ENCODE assay signal across 29 mouse cellular contexts in genomic region chr19:44502741-44503140, GRCm38 (mm10). TPM values are rescaled to one million over a fixed set of nuclear protein-coding genes. Genes with fewer than 3 reads are reported as not detected.
DNase-seq lines count a peak whose midpoint lies in the region; ATAC-seq and TF ChIP-seq lines count a peak whose summit lies in the region.
"Had no signal": no experiment of that assay in that cellular context is flagged by ENCODE, and none has a peak within 500 bp of the region (broad histone marks: within the 10 kb centered on the region; RNA-seq: fewer than 3 reads in every experiment).

No protein-coding gene starts in this region.

- WGBS in lung, postnatal 0 days, result 46% methylated on average over 4 of the region's 4 CpGs

- intact Hi-C loops in gastrocnemius, postnatal 14 days (cut with DNase I; ENCODE audit: low total_unique reads), result no loop called here

- no peak for TF ChIP-seq CTCF in lung, postnatal 0 days (IDR thresholded peaks at IDR 0.05)

- no peak overlapping the region for H3K4me3 ChIP-seq in lung, postnatal 0 days (ENCODE audit: low read depth, low read length)
- H3K4me3 ChIP-seq: embryonic facial prominence, embryonic 15.5 days; erythroblast, embryonic 14.5 days; forebrain, embryonic 10.5 days; heart, embryonic 10.5 days; hindbrain, embryonic 13.5 days had no signal

- no peaks in the 10 kb centered on the region for H3K4me1 ChIP-seq in lung, postnatal 0 days (ENCODE audit: insufficient read depth, low read depth, low read length)
- H3K4me1 ChIP-seq: embryonic facial prominence, embryonic 15.5 days; hindbrain, embryonic 13.5 days had no signal

- ATAC-seq in lung, postnatal 0 days, result no peak
- ATAC-seq: forebrain, embryonic 16.5 days; hindbrain, postnatal 0 days had no signal

- H3K36me3 ChIP-seq in lung, postnatal 0 days (ENCODE audit: insufficient read depth, low read length), result no peaks in the 10 kb centered on the region
- H3K36me3 ChIP-seq: embryonic facial prominence, embryonic 15.5 days; G1E; heart, embryonic 10.5 days; hindbrain, embryonic 13.5 days had no signal

- H3K4me2 ChIP-seq in lung, postnatal 0 days (replicated peaks; ENCODE audit: low read depth, low read length), result no peak overlapping the region
- H3K4me2 ChIP-seq: embryonic facial prominence, embryonic 15.5 days; hindbrain, embryonic 13.5 days had no signal

- no peak overlapping the region for H3K9ac ChIP-seq in lung, postnatal 0 days (replicated peaks; ENCODE audit: low read depth)
- H3K9ac ChIP-seq: embryonic facial prominence, embryonic 15.5 days; hindbrain, embryonic 13.5 days had no signal

- H3K27me3 ChIP-seq in lung, postnatal 0 days (replicated peaks; ENCODE audit: insufficient read depth, low read length), result no peaks in the 10 kb centered on the region; the same call in 1 of the 2 replicates

- no peaks in the 10 kb centered on the region for H3K9me3 ChIP-seq in lung, postnatal 0 days (ENCODE audit: low read length)
- H3K9me3 ChIP-seq: embryonic facial prominence, embryonic 15.5 days; forebrain, embryonic 10.5 days; G1E; heart, embryonic 10.5 days; hindbrain, embryonic 13.5 days had no signal

- peak; percentile 29 for DNase-seq in gastrocnemius, postnatal 14 days
- DNase-seq in gastrocnemius, postnatal 10 days, result no peak
- DNase-seq in lung, postnatal 0 days (ENCODE audit: low spot score), result peak; percentile 64
- DNase-seq in lung, postnatal 36 days, result no peak
- DNase-seq in gastrocnemius, postnatal 25 days, result peak; percentile 30
- no peak for DNase-seq in thymus, postnatal 4 days
- DNase-seq: adrenal gland, postnatal 10 days; cerebellum, adult 11 months; cerebellum, adult 8-10 months; cerebellum, postnatal 14 days; embryo, embryonic 11 days; heart, adult 18-20 months; heart, postnatal 10 days had no signal

- H3K27ac ChIP-seq in lung, postnatal 0 days (ENCODE audit: low read length), result no peak overlapping the region
- H3K27ac ChIP-seq: embryonic facial prominence, embryonic 15.5 days; forebrain, embryonic 10.5 days; heart, embryonic 10.5 days; hindbrain, embryonic 13.5 days; hindbrain, postnatal 0 days had no signal

- no peak for TF ChIP-seq EP300 in lung, postnatal 0 days (IDR thresholded peaks at IDR 0.05)

RNA-seq across cellular contexts. Expression of gene Wnt8b, which starts 9.5 kb away (rescaled TPM):
- not detected for total RNA-seq in gastrocnemius, postnatal 14 days (2021)
- total RNA-seq in gastrocnemius, postnatal 10 days (2021), result not detected
- polyA plus RNA-seq in lung, postnatal 0 days (2015; fragmentation: Nextera tagmentation; extraction: Ambion mirVana), result not detected in 2 replicates
- total RNA-seq in gastrocnemius, postnatal 25 days (2021), result not detected
- total RNA-seq: common myeloid progenitor, adult 5-6 weeks; heart, adult 18-20 months; heart, postnatal 10 days; hematopoietic stem cell, adult 5-6 weeks had no signal
- polyA plus RNA-seq: embryonic facial prominence, embryonic 15.5 days; erythroblast, embryonic 14.5 days; frontal cortex, adult 2 months; G1E; heart, embryonic 10.5 days; heart, embryonic 14.5 days; hindbrain, postnatal 0 days; intestine, embryonic 14.5 days had no signal

RNA-seq across cellular contexts. Expression of gene Sec31b, which starts 42.9 kb away (rescaled TPM):
- total RNA-seq in gastrocnemius, postnatal 14 days (2021), result 1 to 10 TPM; 6.5 to 9.2 TPM
- total RNA-seq in gastrocnemius, postnatal 10 days (2021), result 1 to 10 TPM; 5.1 to 5.6 TPM
- 0.42 and 0.46 TPM in 2 replicates for polyA plus RNA-seq in lung, postnatal 0 days (2015; fragmentation: Nextera tagmentation; extraction: Ambion mirVana)
- 10 to 100 TPM; 15.5 to 17.5 TPM for total RNA-seq in gastrocnemius, postnatal 25 days (2021)
- polyA plus RNA-seq: erythroblast, embryonic 14.5 days had no signal

RNA-seq across cellular contexts. Expression of gene Gm20538, which starts 49.9 kb away (rescaled TPM):
- total RNA-seq in gastrocnemius, postnatal 14 days (2021), result not detected
- not detected for total RNA-seq in gastrocnemius, postnatal 10 days (2021)
- polyA plus RNA-seq in lung, postnatal 0 days (2015; fragmentation: Nextera tagmentation; extraction: Ambion mirVana), result 0.86 TPM in 1 of 2 replicates, not detected in the other
- not detected for total RNA-seq in gastrocnemius, postnatal 25 days (2021)
- total RNA-seq: adrenal gland, postnatal 10 days; adrenal gland, postnatal 4 days; common myeloid progenitor, adult 5-6 weeks; G1E; heart, adult 18-20 months; heart, postnatal 10 days; hematopoietic stem cell, adult 5-6 weeks; hindbrain, postnatal 0 days had no signal
- polyA plus RNA-seq: brain, embryonic 14.5 days; embryonic facial prominence, embryonic 11.5 days; erythroblast, embryonic 14.5 days; forebrain, embryonic 10.5 days; forebrain, embryonic 16.5 days; frontal cortex, adult 2 months; G1E; heart, embryonic 10.5 days; heart, embryonic 14.5 days; hindbrain, embryonic 13.5 days; hindbrain, postnatal 0 days; intestine, embryonic 14.5 days had no signal

RNA-seq across cellular contexts. Expression of gene Ndufb8, which starts 52.5 kb away (rescaled TPM):
- total RNA-seq in gastrocnemius, postnatal 14 days (2021), result 100 to 1,000 TPM; 768 to 897 TPM
- total RNA-seq in gastrocnemius, postnatal 10 days (2021), result 100 to 1,000 TPM; 675 to 794 TPM
- polyA plus RNA-seq in lung, postnatal 0 days (2015; fragmentation: Nextera tagmentation; extraction: Ambion mirVana), result 348 and 406 TPM in 2 replicates
- 1,000 to 10,000 TPM; 1,010 to 1,034 TPM for total RNA-seq in gastrocnemius, postnatal 25 days (2021)

RNA-seq across cellular contexts. Expression of gene Hif1an, which starts 59.9 kb away (rescaled TPM):
- 10 to 100 TPM; 80.1 to 84.0 TPM for total RNA-seq in gastrocnemius, postnatal 14 days (2021)
- total RNA-seq in gastrocnemius, postnatal 10 days (2021), result 10 to 100 TPM; 89.6 to 91.5 TPM
- 21.7 and 23.8 TPM in 2 replicates for polyA plus RNA-seq in lung, postnatal 0 days (2015; fragmentation: Nextera tagmentation; extraction: Ambion mirVana)
- 10 to 100 TPM; 86.7 to 94.7 TPM for total RNA-seq in gastrocnemius, postnatal 25 days (2021)

Comparison
In these comparisons a context has a peak if more than half of its experiments do, and no peak if none do; other contexts are left out.
1. DNase-seq: peak in gastrocnemius, postnatal 14 days (single experiment), lung, postnatal 0 days (single experiment) and gastrocnemius, postnatal 25 days (single experiment); none in gastrocnemius, postnatal 10 days (single experiment), lung, postnatal 36 days (single experiment) and thymus, postnatal 4 days (single experiment).